Mouse (Mus musculus): ENCODE data around the gene Gm21958. TPM values are rescaled to one million over a fixed set of nuclear protein-coding genes. Genes with fewer than 3 reads are reported as not detected.

Gm21958 gene
- polyA plus RNA-seq, 1 experiment from 2014 or later: not detected

GRCm38 (mm10) chr3:54689091-54689490 is 25.1 kb downstream of the Gm21958 start:
- no peak overlapping the region for H3K4me3 ChIP-seq (ENCODE audit: low read depth, low read length)
- no peak overlapping the region for H3K27ac ChIP-seq (replicated peaks)
- WGBS: 35% methylated on average over 2 of the region's 2 CpGs
- no peaks in the 10 kb centered on the region for H3K36me3 ChIP-seq (ENCODE audit: control insufficient read depth, insufficient read depth, low read length)
- no peaks in the 10 kb centered on the region for H3K9me3 ChIP-seq (ENCODE audit: control insufficient read depth, low read length)
- ATAC-seq (ENCODE audit: low FRiP score, low TSS enrichment) (no peak), DNase-seq (ENCODE audit: low spot score) (no peak)
- no peak overlapping the region for H3K4me2 ChIP-seq (replicated peaks; ENCODE audit: low read depth)
- TF ChIP-seq EP300 (optimal IDR thresholded peaks at IDR 0.05) (no peak), CTCF (IDR thresholded peaks at IDR 0.05; ENCODE audit: low read depth) (peak; percentile 72)
- no peaks in the 10 kb centered on the region for H3K27me3 ChIP-seq (ENCODE audit: control insufficient read depth, insufficient read depth, low read length)
- no peak overlapping the region for H3K9ac ChIP-seq (ENCODE audit: low read length)
- H3K4me1 ChIP-seq (replicated peaks; ENCODE audit: control insufficient read depth, insufficient read depth): no peaks in the 10 kb centered on the region

GRCm38 (mm10) chr3:54687245-54687644 is 26.9 kb downstream of the Gm21958 start:
- ATAC-seq (ENCODE audit: low FRiP score, low TSS enrichment): peak; percentile 70
- TF ChIP-seq CTCF (IDR thresholded peaks at IDR 0.05; ENCODE audit: low read depth): no peak
- peak; percentile 47 for TF ChIP-seq EP300 (optimal IDR thresholded peaks at IDR 0.05)
- no peaks in the 10 kb centered on the region for H3K9me3 ChIP-seq (ENCODE audit: control insufficient read depth, low read length)
- H3K9ac ChIP-seq (ENCODE audit: low read length): no peak overlapping the region
- H3K27me3 ChIP-seq (ENCODE audit: control insufficient read depth, insufficient read depth, low read length): no peaks in the 10 kb centered on the region
- H3K4me2 ChIP-seq (replicated peaks; ENCODE audit: low read depth): no peak overlapping the region
- 26% methylated on average over 2 of the region's 2 CpGs for WGBS
- no peak overlapping the region for H3K27ac ChIP-seq (replicated peaks)
- no peak overlapping the region for H3K4me3 ChIP-seq (ENCODE audit: low read depth, low read length)
- H3K4me1 ChIP-seq (replicated peaks; ENCODE audit: control insufficient read depth, insufficient read depth): no peaks in the 10 kb centered on the region
- H3K36me3 ChIP-seq (ENCODE audit: control insufficient read depth, insufficient read depth, low read length): no peaks in the 10 kb centered on the region
- DNase-seq (ENCODE audit: low spot score): peak; percentile 57

- DNase-seq (ENCODE audit: low spot score): no peak
- H3K9ac ChIP-seq (ENCODE audit: low read length): no peak overlapping the region
- no peaks in the 10 kb centered on the region for H3K9me3 ChIP-seq (ENCODE audit: control insufficient read depth, low read length)
- H3K4me1 ChIP-seq (replicated peaks; ENCODE audit: control insufficient read depth, insufficient read depth): no peaks in the 10 kb centered on the region
- H3K4me3 ChIP-seq (ENCODE audit: low read depth, low read length): no peak overlapping the region
- H3K27ac ChIP-seq (replicated peaks): no peak overlapping the region
- no peaks in the 10 kb centered on the region for H3K27me3 ChIP-seq (ENCODE audit: control insufficient read depth, insufficient read depth, low read length)
- TF ChIP-seq EP300 (optimal IDR thresholded peaks at IDR 0.05) (no peak), CTCF (IDR thresholded peaks at IDR 0.05; ENCODE audit: low read depth) (no peak)
- no peaks in the 10 kb centered on the region for H3K36me3 ChIP-seq (ENCODE audit: control insufficient read depth, insufficient read depth, low read length)
- WGBS: 87% methylated on average over 3 of the region's 3 CpGs
- ATAC-seq (ENCODE audit: low FRiP score, low TSS enrichment): no peak
- H3K4me2 ChIP-seq (replicated peaks; ENCODE audit: low read depth): no peak overlapping the region
These were observed 29.0 kb downstream of the Gm21958 start for GRCm38 (mm10) chr3:54685202-54685601.

- DNase-seq (ENCODE audit: low spot score) (no peak), ATAC-seq (ENCODE audit: low FRiP score, low TSS enrichment) (no peak)
- no peak overlapping the region for H3K9ac ChIP-seq (ENCODE audit: low read length)
- peaks cover 2% of the 10 kb centered on the region; the same call in 1 of the 2 replicates for H3K27me3 ChIP-seq (ENCODE audit: control insufficient read depth, insufficient read depth, low read length)
- H3K9me3 ChIP-seq (ENCODE audit: control insufficient read depth, low read length): no peaks in the 10 kb centered on the region
- 55% methylated on average over 6 of the region's 6 CpGs for WGBS
- no peaks in the 10 kb centered on the region for H3K36me3 ChIP-seq (ENCODE audit: control insufficient read depth, insufficient read depth, low read length)
- H3K4me3 ChIP-seq (ENCODE audit: low read depth, low read length): no peak overlapping the region
- TF ChIP-seq EP300 (optimal IDR thresholded peaks at IDR 0.05): no peak
- TF ChIP-seq CTCF (IDR thresholded peaks at IDR 0.05; ENCODE audit: low read depth): no peak
- H3K4me2 ChIP-seq (replicated peaks; ENCODE audit: low read depth): no peak overlapping the region
- H3K4me1 ChIP-seq (replicated peaks; ENCODE audit: control insufficient read depth, insufficient read depth): no peaks in the 10 kb centered on the region
- no peak overlapping the region for H3K27ac ChIP-seq (replicated peaks)
These were observed 32.6 kb downstream of the Gm21958 start for GRCm38 (mm10) chr3:54681310-54682204.

- ATAC-seq (ENCODE audit: low FRiP score, low TSS enrichment): no peak
- Histone ChIP-seq H3K27me3 (ENCODE audit: control insufficient read depth, insufficient read depth, low read length) (peaks cover 2% of the 10 kb centered on the region; the same call in 1 of the 2 replicates), H3K9me3 (ENCODE audit: control insufficient read depth, low read length) (no peaks in the 10 kb centered on the region), H3K36me3 (ENCODE audit: control insufficient read depth, insufficient read depth, low read length) (no peaks in the 10 kb centered on the region), H3K4me2 (replicated peaks; ENCODE audit: low read depth) (no peak overlapping the region), H3K9ac (ENCODE audit: low read length) (no peak overlapping the region), H3K4me1 (replicated peaks; ENCODE audit: control insufficient read depth, insufficient read depth) (no peaks in the 10 kb centered on the region), H3K27ac (replicated peaks) (no peak overlapping the region), H3K4me3 (ENCODE audit: low read depth, low read length) (no peak overlapping the region)
- 78% methylated on average over 2 of the region's 2 CpGs for WGBS
- no peak for DNase-seq (ENCODE audit: low spot score)
- TF ChIP-seq EP300 (optimal IDR thresholded peaks at IDR 0.05) (no peak), CTCF (IDR thresholded peaks at IDR 0.05; ENCODE audit: low read depth) (no peak)
These were observed 37.3 kb downstream of the Gm21958 start for GRCm38 (mm10) chr3:54676818-54677217.
